Mouse (Mus musculus): ENCODE results near the gene P2ry10b.

P2ry10b gene

DNA sequence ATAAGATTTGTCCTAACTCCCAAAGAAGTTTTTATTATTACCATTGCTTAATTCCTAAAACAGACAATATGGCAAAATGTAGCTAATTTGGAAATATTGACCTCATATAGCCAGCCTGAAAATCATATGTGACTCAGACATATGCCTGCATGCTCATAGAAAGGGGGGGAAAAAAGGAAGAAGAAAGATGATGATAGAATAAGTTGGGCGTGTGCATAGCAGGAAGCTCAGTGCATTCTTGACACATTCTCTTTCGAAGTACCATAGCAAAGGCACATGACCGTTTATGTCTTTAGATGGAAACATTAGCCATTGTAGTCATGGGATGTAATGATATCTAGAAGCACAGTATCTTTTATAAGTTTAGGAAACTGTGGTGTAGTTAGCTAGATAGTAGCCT is at the start of gene P2ry10b:
TSS of gene P2ry10b (plus strand) at position 247 of the 400 bp plus-strand sequence.
- CTCF ChIA-PET, result no interaction called here

DNA sequence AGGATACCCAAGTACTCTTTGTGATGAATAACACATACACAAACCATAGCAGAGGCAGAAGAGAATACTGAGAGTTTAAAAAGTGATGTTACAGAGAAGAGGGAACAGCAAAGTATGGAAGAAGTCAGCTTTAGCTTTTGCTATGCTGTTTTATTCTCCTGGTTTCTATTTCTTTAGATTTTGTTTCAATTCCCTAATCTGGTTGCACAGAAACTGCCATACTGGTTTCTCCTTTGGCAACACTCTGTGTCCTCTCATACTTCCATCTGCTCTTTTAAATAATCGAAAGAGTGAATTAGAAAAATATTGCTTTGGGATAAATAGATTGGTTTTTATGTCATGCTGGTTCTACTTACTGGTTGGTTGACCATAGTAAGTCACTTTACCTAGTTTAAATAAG is 32.4 kb upstream of the P2ry10b start:
- CTCF ChIA-PET, result interaction anchor here (0.7 kb wide), 1 partner anchor 338 kb away, joined by 3 read pairs; no protein-coding TSS in a partner anchor

DNA sequence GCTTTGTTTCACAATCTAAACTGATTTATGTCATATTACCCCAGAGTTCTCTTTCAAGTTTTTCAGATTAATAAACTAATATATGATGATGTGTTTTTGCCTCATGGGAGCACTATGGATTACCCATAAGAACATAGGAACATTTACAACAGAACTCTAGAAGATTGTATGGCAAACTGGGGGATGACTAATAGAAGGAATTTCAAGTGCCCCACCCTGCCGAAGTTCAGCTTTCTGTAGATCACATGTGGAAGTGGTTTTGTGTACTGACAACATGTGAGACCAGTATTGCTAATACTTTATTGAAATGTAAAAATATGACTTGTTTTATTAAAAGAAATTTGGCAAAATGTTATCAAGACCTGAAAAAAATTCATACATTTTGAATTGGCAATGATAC is 31.7 kb upstream of the P2ry10b start:
- CTCF ChIA-PET, result no interaction called here

DNA sequence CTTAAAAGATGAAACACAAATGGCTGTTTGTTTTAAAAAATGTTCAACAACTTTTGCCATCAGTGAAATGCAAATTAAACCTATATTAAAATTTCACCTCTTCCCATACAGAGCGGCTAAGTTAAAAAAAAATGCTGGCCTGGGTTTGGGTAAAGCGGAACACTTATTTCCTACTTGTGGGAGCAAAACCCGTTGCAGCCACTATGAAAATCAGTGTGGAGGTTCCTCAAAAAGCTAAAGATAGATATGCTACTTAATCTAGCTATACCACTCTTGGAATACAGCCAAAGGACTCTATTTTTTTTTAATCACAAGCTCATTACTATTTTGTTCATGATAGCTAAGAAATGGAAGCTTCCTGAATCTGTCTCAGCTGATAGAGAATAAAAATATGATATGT is 5.5 kb upstream of the P2ry10b start:
- CTCF ChIA-PET, result interaction anchor here (0.7 kb wide), 1 partner anchor 56 kb away, joined by 3 read pairs; no protein-coding TSS in a partner anchor

DNA sequence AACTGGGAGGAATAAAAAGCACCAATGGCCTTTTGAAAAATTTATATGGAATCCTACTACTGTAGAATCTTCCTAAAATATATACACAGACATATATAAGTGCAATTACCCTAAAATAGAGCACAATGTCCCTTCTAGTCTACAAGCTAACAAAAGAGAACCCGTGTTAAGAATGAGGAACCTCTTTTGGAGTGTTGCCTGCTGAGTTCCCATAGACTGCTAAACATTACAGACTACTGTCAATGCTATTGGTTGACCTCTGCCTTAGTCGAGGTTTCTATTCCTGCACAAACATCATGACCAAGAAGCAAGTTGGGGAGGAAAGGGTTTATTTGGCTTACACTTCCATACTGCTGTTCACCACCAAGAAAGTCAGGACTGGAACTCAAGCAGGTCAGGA is 4.8 kb upstream of the P2ry10b start:
- CTCF ChIA-PET, result no interaction called here

DNA sequence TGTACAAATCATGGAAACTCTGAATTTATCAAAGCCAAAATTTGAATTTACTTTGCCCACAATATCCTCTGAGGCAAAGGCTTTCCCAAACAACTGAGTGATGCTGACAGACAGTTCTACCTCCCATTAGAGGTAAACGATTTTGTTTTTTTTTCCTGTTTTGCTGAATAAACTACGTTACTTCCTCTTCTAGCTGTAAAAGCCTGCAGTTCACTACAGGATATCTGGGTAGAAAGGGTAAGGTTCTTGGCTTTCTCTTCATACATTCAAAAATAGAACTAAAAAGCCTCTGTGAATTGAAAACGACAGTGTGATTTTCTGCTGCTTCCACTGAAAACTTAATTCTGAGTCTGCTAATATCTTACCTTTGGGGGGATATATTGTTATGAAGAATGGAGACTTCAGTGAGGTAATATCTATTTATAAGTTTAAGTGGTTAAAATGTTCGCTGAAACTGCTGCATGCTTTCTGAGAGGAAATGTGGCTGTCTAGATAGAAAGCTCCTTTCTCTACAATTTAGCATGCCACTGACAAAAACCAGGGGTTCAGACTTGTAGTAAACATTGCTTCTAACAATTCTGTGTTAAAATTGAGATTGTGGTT is 765 bp downstream of the P2ry10b start:
- CTCF ChIA-PET, result interaction anchor here (0.6 kb wide), 1 partner anchor 44 kb away, joined by 3 read pairs; no protein-coding TSS in a partner anchor

DNA sequence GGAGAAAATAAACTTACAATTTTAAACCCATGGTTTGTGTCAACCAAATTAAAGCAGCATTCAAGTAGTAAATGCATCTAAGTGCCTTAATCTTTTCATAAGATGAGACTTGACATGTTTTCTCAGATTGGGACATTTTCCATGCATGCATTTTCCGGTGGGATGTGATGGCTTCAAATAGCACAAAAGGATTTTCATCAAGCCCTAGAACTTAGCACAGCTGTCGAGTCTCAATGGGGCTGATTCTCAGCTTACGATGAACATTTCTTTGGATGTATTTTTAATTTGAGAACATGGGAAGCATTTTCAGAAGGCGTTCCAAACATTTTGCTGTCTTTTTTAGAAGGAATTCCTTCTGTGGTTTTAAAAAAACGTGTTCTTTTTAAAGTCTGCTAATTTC is 1.3 kb downstream of the P2ry10b start:
- CTCF ChIA-PET, result interaction anchor here (0.6 kb wide), 1 partner anchor 45 kb away, joined by 3 read pairs; no protein-coding TSS in a partner anchor

DNA sequence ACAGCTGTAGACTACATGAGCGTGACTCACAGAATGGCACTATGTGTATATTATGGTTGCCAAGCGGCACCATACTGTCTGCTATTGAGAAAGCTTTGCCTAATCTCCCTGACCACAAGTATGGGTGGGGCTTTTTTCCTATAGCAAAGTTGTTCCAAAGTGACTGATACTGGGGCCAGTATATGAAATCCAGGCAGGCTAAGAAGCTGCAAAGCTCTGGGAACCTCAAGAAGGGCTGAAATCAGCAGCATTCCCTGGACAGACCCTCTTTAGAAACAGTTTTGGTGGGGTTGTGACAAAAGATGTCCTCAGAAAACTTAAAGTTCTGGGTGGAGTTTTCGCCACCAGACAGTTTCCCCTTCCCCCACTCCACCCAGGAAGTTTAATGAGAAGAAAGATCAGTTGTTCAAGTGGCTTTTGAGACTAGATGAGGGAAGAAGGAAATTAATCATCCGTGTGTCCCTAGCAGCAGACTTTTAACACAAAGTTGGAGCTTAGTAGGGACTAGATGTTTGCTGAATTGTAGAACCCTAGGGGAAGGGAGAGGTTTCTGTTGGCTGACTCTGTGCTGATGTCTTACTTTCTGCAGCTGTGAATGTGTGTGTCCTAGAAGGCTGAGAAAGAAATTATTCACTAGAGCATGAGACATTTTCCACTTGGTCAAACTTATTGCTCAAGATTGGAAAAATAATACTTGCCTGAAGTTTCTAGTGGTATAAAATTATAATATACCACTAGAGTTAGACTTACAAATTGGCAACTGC is 2.2 kb downstream of the P2ry10b start:
- CTCF ChIA-PET, result no interaction called here

DNA sequence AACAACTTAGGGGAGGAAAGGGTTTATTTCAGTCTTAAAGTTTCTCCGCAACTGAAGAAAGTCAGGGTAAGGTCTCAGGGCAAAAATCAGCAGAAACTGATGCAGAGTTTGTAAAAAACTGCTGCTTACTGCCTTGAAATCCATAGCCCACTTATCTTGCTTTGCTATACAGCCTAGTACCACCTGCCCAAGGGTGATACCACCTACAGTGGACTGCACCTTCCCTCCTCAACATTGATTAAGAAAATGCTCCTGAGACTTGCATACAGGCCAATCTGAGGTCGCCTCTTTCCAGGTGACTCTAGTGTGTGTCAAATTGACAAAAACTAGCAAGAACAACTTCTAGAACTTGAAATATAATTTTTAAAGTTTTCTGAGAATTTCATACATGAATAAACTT is 7.3 kb downstream of the P2ry10b start:
- CTCF ChIA-PET, result no interaction called here

DNA sequence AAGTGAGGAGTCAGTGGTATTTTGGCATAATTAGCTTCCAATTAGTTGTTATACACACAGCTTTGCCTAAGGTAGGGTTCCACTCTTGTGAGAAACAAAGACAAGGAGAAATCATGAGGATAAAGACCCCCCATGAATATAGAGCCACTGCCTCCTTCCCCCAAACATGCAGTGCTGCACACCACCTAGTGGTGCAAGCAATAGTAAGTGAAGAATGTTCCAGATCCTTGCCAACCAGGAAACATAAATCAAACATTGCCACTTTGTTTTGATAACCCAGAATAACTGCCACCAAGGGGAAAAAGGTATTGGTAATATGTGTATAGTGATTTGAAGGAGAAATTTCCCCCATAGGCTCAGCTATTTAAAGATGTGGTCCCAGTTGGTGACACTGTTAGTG is 11.8 kb downstream of the P2ry10b start:
- CTCF ChIA-PET, result no interaction called here

DNA sequence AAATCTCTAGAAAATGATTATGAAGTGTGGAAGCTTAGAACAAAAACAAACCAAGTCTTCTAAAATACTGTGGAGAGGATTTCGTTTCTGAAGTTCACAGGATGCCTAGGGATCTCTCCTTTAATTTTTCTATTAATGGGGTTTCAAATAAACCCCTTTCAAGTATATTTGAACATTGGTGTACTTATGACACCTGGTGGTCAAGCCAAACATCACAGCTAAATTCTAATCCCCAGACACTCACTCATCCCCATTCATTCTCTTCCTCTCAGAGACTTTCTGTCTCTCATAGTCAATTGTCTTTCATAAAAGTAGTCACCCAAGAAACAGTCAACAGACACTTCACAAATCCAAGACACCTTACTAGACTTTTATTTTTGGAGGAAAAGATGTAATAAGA is 19.6 kb downstream of the P2ry10b start:
- CTCF ChIA-PET, result no interaction called here

DNA sequence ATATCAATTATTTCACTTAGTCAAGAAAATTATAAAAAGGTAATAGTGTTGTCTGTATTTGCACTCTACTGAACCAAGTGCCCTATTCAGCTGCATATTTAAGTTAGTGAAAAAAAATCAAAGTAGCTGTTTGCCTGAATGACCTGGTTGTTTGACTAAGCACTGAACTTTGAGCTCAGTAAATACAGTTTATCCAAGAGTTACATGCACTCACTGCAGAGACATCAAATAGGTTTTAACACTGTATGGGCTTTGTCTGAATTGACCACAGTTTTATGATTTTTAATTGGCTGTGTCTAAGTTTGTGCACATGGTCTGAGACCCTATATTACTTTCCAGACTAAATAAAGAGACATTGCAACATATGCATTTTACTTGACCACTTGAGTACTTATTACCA is 20.4 kb downstream of the P2ry10b start:
- CTCF ChIA-PET, result interaction anchor here (0.6 kb wide), 1 partner anchor 956 kb away, joined by 3 read pairs; no protein-coding TSS in a partner anchor

DNA sequence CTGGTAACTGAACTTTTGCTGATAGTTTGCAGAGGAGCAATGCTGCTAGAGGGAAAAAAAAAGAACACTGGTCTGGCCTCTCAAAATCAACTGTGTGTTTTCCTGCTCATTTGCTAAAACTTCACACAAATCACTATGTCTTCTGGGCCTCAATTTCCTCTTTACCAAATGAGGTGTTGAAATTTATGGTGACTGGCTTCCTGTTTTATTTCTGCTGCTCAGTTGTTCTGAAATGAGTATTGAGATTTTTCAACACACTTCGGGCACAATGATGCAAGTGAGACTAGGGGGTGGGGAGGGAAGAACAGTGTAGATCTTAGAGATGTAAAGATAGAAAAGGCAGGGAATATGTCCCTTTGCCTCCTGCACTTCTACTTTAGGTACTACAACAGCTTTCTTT is 30.0 kb downstream of the P2ry10b start:
- CTCF ChIA-PET, result no interaction called here

DNA sequence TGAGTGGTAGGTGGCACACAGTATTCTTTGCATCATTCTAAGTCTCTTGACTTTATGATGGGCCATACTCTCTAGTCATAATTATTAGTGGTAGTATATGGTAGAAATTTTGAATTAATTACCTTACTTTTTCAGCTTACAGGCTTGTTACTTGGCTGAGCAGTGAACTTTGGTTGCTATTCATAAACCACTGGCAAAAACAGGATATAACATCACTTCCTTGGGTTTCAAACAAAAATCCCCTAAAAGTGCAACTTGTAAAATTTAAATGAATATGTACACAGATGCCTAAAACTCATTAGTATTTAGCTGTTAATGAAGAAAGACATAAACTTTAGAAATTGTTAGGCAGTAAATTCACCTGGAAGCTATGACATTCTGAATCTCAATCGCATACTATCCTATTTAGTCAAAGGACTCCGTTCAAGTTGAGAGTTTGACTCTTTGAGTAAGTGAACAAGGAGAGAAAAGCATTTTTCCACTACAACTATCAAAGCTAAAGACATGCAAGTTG is 68.9 kb downstream of the P2ry10b start:
- CTCF ChIA-PET, result no interaction called here

Data from spleen, embryonic (tissue).